Mouse (Mus musculus) hindbrain, embryonic 10.5 days (tissue): ENCODE results near the gene Fbf1. TPM values are rescaled to one million over a fixed set of nuclear protein-coding genes. Genes with fewer than 3 reads are reported as not detected.

Source experiments
- DNase-seq: peaks from one replicate; pipeline ENCODE4 v3.0.0-alpha.2; 2017; ENCODE audit warnings: low spot score
- H3K27ac ChIP-seq: fragments of 300-500 bp; sonication (generic); 2 replicates; pipeline ENCODE4 v1.5.1; 2016; ENCODE audit warnings: mild to moderate bottlenecking, moderate library complexity
- H3K27me3 ChIP-seq: fragments of 300-500 bp; sonication (generic); 2 replicates; pipeline ENCODE4 v1.6.1; 2016; ENCODE audit warnings: mild to moderate bottlenecking; ENCODE audit not compliant: poor library complexity, insufficient read depth, severe bottlenecking
- H3K36me3 ChIP-seq: fragments of 300-500 bp; sonication (generic); 2 replicates; pipeline ENCODE4 v1.6.1; 2016; ENCODE audit warnings: mild to moderate bottlenecking, moderate library complexity
- H3K4me1 ChIP-seq: fragments of 300-500 bp; sonication (generic); replicated peaks from 2 replicates; pipeline ENCODE4 v1.6.1; 2016; ENCODE audit warnings: mild to moderate bottlenecking
- H3K4me3 ChIP-seq: fragments of 300-500 bp; sonication (generic); 2 replicates; pipeline ENCODE4 v1.5.1; 2016; ENCODE audit warnings: mild to moderate bottlenecking, moderate library complexity
- H3K9me3 ChIP-seq: fragments of 300-500 bp; sonication (generic); 2 replicates; pipeline ENCODE4 v1.6.1; 2016; ENCODE audit warnings: mild to moderate bottlenecking, moderate library complexity
- WGBS: fragments of 180-500 bp; shearing (Covaris S2); methylation state at CpG from one replicate; pipeline ENCODE4 v1.1.7; 2016; 5-methylcytosine and 5-hydroxymethylcytosine counted together
- polyA plus RNA-seq: library from polyadenylated mRNA; unstranded; fragments of >200 nt; fragmentation: Nextera tagmentation; extraction: Ambion mirVana; gene quantifications from 2 replicates; pipeline ENCODE4 v1.2.1, GENCODE M21; 2016

Gene Fbf1
- polyA plus RNA-seq, 1 experiment from 2014 or later = 62.8 TPM

DNA sequence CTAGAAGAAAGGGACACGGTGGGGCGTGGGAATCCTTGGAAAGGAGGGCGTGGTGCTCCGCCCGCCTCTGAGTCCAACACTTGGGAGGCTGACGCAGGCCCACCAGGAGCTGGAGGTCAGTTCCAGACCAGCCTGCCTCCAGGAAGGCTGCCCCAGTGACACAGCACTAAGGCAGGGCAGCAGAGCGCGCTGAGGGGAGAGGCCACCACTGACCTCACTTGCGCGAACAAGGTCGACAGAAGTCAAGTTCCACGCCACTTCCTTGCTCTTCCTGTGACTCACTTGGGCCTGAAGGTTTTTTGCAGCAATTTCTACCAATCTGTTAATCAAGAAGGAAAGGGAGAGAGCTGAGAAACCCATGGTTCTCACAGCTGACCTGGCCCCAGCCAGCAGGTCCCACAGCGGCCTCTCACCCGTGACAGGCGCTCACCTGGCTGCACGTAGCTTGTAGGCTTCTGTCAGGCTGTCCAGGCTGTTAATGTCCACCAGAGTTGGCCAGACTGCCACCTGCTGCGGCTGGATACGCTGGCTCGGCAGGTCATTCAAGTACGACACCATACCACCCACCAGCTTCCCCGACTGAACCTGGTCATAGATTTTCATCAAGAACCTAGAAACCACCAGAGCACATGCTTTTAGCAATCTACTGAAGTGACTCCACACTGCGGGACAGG lies 6.9 kb upstream of the Fbf1 start:
- Histone ChIP-seq H3K9me3 (no peaks in the 10 kb centered on the region), H3K27me3 (no peaks in the 10 kb centered on the region), H3K4me1 (no peaks in the 10 kb centered on the region), H3K36me3 (peaks cover 84% of the 10 kb centered on the region), H3K27ac (no peak overlapping the region), H3K4me3 (no peak overlapping the region)
- WGBS = 92% methylated on average over 22 of the region's 22 CpGs
- no peak for DNase-seq

GRCm38 (mm10) chr11:116171959-116172358 lies 4.0 kb upstream of the Fbf1 start:
- no peak overlapping the region for H3K4me3 ChIP-seq
- WGBS = 85% methylated on average over 2 of the region's 2 CpGs
- no peaks in the 10 kb centered on the region for H3K9me3 ChIP-seq
- no peaks in the 10 kb centered on the region; the same call in 1 of the 2 replicates for H3K27me3 ChIP-seq
- no peak for DNase-seq
- no peak overlapping the region for H3K27ac ChIP-seq
- peaks cover 10% of the 10 kb centered on the region for H3K4me1 ChIP-seq
- H3K36me3 ChIP-seq = peaks cover 56% of the 10 kb centered on the region

GRCm38 (mm10) chr11:116170003-116170800 lies 2.2 kb upstream of the Fbf1 start:
- Histone ChIP-seq H3K9me3 (no peaks in the 10 kb centered on the region), H3K27me3 (no peaks in the 10 kb centered on the region; the same call in 1 of the 2 replicates), H3K27ac (no peak overlapping the region), H3K4me1 (peaks cover 23% of the 10 kb centered on the region), H3K36me3 (peaks cover 56% of the 10 kb centered on the region), H3K4me3 (no peak overlapping the region)
- 86% methylated on average over 5 of the region's 5 CpGs for WGBS
- DNase-seq = no peak

GRCm38 (mm10) chr11:116169214-116169613 lies 1.2 kb upstream of the Fbf1 start:
- no peak for DNase-seq
- Histone ChIP-seq H3K36me3 (peaks cover 56% of the 10 kb centered on the region), H3K27me3 (no peaks in the 10 kb centered on the region; the same call in 1 of the 2 replicates), H3K4me3 (no peak overlapping the region), H3K4me1 (peaks cover 23% of the 10 kb centered on the region), H3K27ac (no peak overlapping the region), H3K9me3 (no peaks in the 10 kb centered on the region)
- WGBS = 91% methylated on average over 3 of the region's 3 CpGs

- Histone ChIP-seq H3K27me3 (no peaks in the 10 kb centered on the region; the same call in 1 of the 2 replicates), H3K4me1 (peaks cover 40% of the 10 kb centered on the region), H3K9me3 (no peaks in the 10 kb centered on the region), H3K4me3 (peak overlapping the region; percentile 84), H3K36me3 (peaks cover 53% of the 10 kb centered on the region), H3K27ac (peak overlapping the region; percentile 95)
- WGBS = 19% methylated on average over 6 of the region's 6 CpGs
- DNase-seq = no peak
These were observed 734 bp downstream of the Fbf1 start for GRCm38 (mm10) chr11:116167232-116167631.

DNA sequence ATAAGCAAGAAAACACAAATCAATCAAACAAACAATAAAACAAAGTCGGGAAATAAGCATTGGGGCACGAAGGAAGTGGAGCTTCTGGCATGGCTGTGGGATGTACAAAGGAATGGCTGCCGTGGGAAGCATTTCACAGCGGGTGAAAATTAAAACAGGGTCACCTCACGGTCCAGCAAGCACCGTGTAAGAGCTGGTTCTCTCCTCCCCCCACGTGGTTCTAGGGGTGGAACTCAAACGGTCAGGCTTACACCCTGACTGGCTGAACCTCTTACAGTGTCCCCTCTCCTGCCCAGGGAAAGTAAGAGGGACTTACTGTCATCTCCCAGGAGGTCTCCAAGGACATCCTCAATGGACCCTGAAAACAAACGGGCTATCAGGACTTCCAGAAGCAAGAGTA lies 5.0 kb downstream of the Fbf1 start:
- H3K27ac ChIP-seq = peak overlapping the region; percentile 50
- no peak overlapping the region for H3K4me3 ChIP-seq
- H3K27me3 ChIP-seq = no peaks in the 10 kb centered on the region
- H3K9me3 ChIP-seq = no peaks in the 10 kb centered on the region
- peaks cover 43% of the 10 kb centered on the region for H3K4me1 ChIP-seq
- DNase-seq = no peak
- H3K36me3 ChIP-seq = peaks cover 81% of the 10 kb centered on the region
- WGBS = 37% methylated on average over 9 of the region's 9 CpGs

- H3K27me3 ChIP-seq = no peaks in the 10 kb centered on the region
- H3K27ac ChIP-seq = no peak overlapping the region; the same call in 1 of the 2 replicates
- no peaks in the 10 kb centered on the region for H3K9me3 ChIP-seq
- no peak for DNase-seq
- no peak overlapping the region for H3K4me3 ChIP-seq
- peaks cover 89% of the 10 kb centered on the region for H3K36me3 ChIP-seq
- 82% methylated on average over 10 of the region's 10 CpGs for WGBS
- H3K4me1 ChIP-seq = peaks cover 40% of the 10 kb centered on the region
These were observed 5.8 kb downstream of the Fbf1 start for GRCm38 (mm10) chr11:116162146-116162545.

- peaks cover 32% of the 10 kb centered on the region for H3K4me1 ChIP-seq
- no peak for DNase-seq
- no peaks in the 10 kb centered on the region for H3K9me3 ChIP-seq
- H3K36me3 ChIP-seq = peaks cover 95% of the 10 kb centered on the region
- H3K27me3 ChIP-seq = no peaks in the 10 kb centered on the region
- WGBS = 67% methylated on average over 12 of the region's 12 CpGs
- H3K27ac ChIP-seq = 0 out of 2 replicates have a peak overlapping the region, but pooled peaks have one; percentile 6
- H3K4me3 ChIP-seq = no peak overlapping the region
These were observed 6.7 kb downstream of the Fbf1 start for GRCm38 (mm10) chr11:116161312-116161711.

DNA sequence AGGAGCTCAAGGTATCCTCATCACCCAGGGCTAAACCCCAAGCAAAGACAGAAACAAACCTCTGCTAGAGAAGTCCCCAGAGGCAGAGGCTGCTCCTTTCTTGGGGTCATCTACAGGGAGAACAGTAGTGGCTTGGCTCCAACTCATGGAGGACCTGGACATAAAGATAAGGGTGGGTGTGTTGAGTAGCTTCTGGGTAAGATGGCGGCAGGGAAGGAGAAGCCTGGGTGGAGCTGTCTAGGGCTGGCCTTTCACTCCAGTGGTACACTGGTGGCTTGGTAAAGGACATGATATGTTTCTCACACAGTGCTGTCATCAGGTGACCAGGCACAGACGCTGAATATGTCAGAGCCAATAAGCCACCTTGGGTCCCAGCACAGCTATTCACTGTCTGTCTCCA lies 17.0 kb downstream of the Fbf1 start:
- Histone ChIP-seq H3K27ac (peak overlapping the region; percentile 46; the same call in 1 of the 2 replicates), H3K4me1 (peaks cover 23% of the 10 kb centered on the region), H3K27me3 (no peaks in the 10 kb centered on the region), H3K4me3 (no peak overlapping the region), H3K9me3 (no peaks in the 10 kb centered on the region), H3K36me3 (peaks cover 100% of the 10 kb centered on the region)
- WGBS = 94% methylated on average over 2 of the region's 2 CpGs
- DNase-seq = no peak

GRCm38 (mm10) chr11:116149341-116149740 lies 18.6 kb downstream of the Fbf1 start:
- H3K9me3 ChIP-seq = no peaks in the 10 kb centered on the region
- H3K27me3 ChIP-seq = no peaks in the 10 kb centered on the region
- DNase-seq = no peak
- H3K27ac ChIP-seq = 0 out of 2 replicates have a peak overlapping the region, but pooled peaks have one; percentile 1
- H3K4me1 ChIP-seq = peaks cover 30% of the 10 kb centered on the region
- H3K36me3 ChIP-seq = peaks cover 100% of the 10 kb centered on the region
- WGBS = 85% methylated on average over 6 of the region's 6 CpGs
- H3K4me3 ChIP-seq = no peak overlapping the region

DNA sequence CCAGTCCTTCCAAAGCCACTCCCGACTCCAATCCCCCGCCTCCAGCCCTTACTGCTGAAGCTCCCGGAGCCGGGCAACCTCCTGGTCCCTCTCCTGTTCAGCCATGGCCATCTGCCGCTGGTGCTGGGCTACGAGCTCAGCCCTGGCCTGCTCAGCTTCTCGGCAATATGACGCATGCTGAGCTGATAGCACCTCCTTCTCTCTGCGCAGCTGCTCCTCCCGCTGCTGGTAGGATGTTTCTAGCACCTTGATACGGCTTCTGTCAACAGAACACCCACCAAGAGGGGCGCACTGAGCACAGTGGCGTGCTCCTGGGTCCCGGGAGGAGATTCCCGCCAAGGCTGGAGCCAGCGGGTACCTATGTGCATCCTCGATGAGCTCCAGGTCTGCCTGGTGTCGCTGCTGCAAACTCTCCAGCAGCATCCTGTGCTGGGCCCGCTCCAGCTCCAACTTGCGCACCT lies 19.2 kb downstream of the Fbf1 start:
- peak overlapping the region; percentile 41; the same call in 1 of the 2 replicates for H3K27ac ChIP-seq
- H3K27me3 ChIP-seq = no peaks in the 10 kb centered on the region
- peaks cover 30% of the 10 kb centered on the region for H3K4me1 ChIP-seq
- peaks cover 100% of the 10 kb centered on the region for H3K36me3 ChIP-seq
- DNase-seq = no peak
- H3K4me3 ChIP-seq = no peak overlapping the region
- 69% methylated on average over 20 of the region's 20 CpGs for WGBS
- no peaks in the 10 kb centered on the region for H3K9me3 ChIP-seq

GRCm38 (mm10) chr11:116146294-116146985 lies 21.5 kb downstream of the Fbf1 start:
- DNase-seq = no peak
- WGBS = 77% methylated on average over 25 of the region's 25 CpGs
- Histone ChIP-seq H3K4me3 (no peak overlapping the region), H3K9me3 (no peaks in the 10 kb centered on the region), H3K4me1 (peaks cover 40% of the 10 kb centered on the region), H3K27me3 (no peaks in the 10 kb centered on the region), H3K27ac (no peak overlapping the region), H3K36me3 (peaks cover 99% of the 10 kb centered on the region)
